Mouse (Mus musculus) layer of hippocampus, adult 9-11 months (tissue): ENCODE measurements around the gene Rassf2.

ENCODE experiments used
- DNase-seq: peaks from one replicate; pipeline ENCODE4 v3.0.0; 2022

Gene Rassf2

DNA sequence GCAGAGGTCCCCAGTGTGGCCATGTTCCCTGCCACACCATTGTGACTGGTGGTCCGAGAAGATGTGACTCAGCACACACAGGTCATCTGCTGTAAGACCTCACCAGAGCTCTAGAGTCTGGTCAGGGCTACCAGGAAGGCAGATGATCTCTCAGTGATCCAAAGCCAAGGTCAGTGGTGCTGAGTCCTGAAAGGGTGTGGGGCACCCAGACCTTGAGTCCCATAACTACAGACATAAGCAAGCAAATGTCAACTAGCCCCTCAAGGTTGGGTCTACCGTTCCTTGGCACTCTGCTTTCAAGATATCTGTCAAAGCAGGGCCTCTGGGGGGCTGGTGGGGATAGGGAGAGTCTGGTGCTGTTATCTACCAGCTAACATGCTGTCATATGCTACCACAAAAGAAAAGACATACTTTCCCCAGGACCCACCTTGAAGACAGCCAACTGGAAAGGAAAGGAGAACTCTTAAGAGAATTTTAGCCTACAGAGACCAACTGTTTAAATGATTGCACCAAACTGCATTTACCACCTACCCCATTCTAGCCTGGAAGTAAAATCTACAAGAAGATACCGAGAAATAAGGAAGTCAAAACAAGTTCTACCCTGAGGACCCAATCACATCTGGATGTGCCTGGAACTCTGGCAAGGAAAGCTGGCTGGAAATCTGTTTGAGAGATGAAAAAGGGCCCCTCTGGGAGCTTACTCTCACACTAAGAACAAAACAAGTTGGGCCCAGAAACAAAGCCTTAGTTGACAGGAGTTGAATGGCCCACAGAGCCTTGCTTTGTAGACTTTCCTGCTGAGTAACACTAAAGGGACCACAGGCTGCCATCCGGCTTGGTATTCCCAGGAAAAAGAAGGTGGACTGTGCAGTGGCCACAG, 4.8 kb upstream of the Rassf2 start:
- DNase-seq, result no peak

DNA sequence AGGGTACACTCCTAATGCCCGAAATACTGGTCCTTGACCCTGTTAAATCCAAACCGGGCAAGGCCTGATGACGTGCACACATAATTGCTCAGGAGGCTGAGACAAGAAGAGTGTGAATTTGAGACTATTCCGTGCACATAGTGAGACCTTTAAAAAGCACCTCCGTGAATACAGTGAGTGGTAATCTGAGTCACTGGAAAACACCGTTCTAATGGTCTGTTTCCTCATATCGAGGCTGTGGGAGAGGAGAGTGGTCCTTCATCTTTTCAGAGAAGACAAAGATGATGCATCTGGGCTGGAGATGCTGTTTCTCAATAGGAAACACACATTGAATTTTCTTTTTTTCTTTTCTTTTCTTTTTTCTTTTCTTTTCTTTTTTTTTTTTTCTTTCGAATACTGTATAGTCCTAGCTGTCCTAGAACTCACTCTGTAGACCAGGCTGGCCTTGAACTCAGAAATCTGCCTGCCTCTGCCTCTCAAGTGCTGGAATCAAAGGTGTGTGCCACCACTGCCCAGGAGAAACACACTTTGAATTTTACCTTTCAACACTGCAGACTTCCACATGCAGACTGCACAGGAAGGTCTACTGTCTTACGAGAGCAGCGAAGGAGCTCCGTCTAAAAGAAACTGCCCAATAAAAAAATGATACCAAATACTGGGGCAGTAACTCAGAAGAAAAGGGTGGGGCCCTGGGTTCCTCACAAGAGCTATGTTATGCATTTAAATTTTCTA, 1.5 kb upstream of the Rassf2 start:
- no peak for DNase-seq

DNA sequence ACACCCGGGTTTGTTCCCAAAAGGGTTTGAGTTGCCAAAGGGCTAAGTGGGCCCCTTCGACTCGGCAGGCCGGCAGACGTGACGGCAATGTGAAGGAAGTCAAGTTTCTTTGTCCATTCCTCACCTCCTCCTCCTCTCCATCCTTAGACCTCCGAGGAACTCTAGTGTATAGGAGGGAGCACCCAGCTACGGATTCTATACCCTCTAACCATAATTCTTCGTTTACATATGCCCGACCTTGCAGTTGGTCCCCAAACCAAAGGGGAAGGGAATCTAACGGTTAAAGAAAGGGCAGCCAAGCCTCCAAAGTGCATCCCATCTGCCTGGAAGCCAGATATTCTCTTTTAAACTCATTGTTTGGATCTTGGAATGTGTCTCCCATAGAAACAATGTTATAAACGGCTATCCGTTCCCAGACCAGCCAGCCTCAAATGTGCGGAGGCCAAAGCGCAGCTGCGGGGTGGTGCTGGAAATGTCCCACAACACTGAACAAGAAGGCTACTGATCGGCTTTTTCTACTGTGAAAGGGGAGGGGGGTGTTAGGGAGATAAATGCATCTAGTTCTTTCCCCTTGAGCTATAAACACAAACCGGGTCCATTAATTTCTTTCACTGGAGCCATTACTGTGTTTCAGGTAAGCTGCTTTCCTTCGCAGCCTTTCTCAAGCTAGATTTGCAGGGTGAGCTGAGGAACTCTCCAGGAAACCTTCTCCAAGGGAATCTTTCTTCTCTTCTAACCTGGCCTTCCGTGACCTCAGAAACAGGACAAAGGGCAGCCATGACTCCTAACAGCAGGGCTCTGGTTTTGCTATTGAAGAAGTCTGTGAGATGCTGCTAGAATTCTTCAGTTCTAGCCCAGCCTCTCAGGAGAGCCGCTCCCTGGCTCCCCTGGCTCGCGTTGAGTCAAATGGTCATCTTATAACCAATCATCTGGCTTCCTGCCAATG, 633 bp upstream of the Rassf2 start:
- peak; percentile 71 for DNase-seq

DNA sequence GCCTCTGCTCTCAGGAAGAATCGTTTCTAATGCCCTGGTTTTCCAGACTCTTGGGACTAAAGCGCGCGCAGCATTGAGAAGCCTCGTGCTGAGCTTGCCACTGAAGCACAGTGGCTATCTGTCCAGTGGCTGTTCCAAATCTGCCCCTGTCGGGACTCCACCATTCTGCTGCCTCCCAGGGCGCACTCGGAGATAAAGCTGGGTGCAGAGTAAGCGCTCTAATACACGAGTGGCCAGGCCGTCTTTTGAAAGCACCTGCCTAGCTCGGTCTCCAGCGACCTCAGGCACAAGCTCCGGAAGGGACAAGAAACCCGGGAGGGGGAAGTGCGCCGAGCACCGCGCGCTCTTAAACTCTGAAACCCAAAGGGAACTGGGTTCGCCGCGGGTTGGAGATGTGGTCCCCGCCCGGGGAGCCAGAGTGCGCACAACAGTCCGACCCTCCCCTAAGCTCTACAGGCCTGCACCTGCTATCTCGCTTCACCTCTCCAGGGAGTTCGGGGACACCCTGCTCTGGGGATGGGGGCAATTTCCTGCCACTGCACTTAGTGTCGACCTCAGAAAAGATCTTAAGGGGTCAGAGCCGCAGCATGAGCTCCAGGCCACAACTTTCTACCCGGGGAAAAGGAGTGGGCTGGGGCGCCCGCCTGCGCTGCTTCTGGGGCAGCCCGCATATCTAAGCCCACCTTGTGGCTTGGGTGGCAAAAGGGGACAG, 1.0 kb downstream of the Rassf2 start:
- DNase-seq, result peak; percentile 58

DNA sequence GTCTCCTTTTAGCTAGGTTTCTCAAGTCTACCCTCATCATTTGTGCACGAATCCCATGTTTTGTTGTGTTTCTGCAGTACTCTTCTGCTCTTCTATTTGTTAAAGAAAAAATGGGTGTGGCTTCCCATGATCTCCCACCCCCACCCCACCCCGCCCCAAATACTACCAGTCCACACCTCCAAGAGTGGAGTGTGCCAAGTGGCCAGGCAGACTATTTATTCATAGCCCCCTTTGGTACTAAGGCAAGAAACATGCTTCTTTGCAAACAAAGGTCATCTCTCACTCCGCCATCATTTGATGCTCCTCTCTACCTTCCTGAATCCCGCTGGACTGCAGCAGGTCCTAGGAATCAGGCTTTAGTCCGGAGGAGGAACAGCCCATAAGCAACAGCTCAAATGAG, 2.0 kb downstream of the Rassf2 start:
- DNase-seq, result no peak

DNA sequence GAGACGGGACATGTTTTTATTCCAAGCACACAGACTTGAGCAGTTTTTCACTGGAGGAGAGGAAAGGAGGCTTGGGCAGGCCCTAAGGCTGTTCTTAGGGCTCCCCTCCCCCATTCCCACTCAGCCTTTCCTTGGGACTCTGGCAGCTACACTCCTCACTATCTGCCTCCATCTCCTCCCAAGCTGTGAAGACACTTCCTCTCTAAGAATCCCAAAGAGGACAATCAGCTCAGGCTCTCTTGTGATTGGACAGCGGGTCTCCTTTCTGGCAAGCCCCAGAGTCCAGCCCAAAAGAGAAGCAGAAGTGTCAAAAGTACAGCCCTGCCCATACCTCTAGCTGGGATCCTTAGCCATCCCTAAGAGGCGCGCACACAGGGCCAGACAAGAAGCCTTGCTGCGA, 2.7 kb downstream of the Rassf2 start:
- peak; percentile 63 for DNase-seq

DNA sequence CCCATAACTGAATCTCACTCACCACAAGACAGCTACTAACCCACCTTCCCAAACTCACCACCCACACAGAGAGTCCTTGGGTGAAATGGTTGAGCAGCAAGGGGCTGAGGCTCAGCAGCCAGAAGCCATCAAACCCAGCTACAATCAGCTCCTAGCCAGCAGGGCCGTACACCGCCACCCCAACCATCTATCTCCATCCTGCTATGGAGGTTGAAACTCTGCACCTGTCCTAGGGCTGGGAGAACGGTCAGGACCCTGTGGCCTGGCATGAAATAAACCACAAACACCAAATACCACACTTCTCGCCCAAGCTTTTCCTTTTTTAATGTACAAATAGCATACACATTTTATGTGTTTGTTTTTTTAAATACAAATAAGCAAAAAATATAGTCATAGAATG, 6.0 kb downstream of the Rassf2 start:
- DNase-seq, result no peak

DNA sequence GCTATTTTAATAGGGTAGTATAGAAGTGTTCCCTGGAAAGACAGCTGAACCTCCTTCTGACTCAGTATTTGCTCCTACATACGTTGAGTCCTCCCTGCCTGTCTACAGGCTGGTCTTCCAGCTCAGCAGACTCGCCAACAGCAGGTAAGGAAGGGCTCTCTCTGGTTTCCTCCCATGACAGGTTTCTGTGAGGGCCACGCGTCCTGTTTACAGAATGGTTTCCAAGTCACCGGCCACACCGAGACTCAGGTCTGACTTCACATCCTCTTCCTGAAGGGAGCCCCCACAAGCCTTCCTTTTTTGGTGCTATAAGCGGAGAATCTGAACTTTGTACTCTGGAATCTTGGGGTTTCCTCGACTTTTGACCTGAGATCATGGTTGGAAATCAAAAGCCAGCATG, 7.4 kb downstream of the Rassf2 start:
- no peak for DNase-seq

DNA sequence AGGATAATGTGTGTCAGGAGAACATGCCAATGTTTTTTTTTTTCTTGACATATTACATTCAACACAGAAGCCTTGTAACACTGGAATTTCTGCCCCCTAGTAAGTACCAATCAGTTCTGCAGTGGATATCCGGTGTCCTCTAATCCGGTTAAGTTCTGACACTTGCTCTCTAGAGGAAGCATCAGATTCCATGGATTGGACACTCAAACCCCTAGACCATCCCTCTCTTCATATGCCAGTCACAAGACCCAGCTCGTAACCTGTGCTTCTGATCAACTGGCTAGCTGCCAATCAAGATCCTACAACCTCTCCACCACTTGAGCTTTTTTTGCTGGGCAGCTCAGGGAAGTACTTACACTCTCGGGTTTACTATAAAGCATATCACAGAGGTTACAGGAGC, 8.4 kb downstream of the Rassf2 start:
- no peak for DNase-seq

DNA sequence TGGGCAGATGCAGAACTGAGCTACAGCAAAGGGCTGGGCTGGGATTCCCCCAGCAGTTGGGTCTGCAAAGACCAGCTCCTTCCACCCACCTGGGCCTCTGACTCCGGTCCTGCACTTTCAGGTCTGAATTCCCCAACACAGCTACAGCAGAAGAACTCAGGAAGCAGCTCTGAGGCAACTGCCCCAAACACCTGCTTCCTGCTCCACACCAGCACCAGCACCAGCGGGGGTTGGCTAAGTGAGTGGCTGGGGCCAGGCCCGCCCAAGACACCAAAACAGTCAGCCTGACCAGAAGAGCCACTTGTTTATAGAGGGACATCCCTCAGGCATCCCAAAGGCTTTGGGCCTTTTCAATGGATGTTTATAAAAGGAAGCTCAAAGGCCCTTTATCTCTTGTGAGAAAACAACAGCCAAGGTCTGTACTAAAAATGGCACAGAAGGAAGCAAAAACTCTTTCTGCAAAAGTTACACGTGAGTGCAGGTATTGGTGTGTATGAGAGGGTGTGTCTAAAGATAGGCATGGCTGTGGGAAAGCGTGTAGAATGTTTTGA, 9.0 kb downstream of the Rassf2 start:
- no peak for DNase-seq

DNA sequence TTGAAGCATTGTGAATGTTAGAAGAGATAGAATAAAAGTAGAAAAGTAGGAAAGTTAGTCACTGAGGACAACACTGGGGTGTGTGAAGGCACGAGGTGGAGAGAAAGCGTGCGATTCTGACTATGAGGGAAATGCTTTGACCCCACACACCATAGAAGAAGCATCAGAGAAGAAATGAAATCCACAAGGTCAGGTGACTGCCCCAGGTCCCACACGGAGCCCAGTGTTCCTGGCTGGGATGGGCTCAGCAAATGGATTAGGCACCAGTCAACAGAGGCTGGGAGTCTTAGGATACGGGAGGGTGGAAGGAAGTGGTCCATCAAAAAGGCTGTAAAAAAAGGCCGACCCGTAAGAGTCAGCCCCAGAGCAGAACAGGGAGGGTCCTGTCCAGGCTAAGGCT, 9.6 kb downstream of the Rassf2 start:
- no peak for DNase-seq

DNA sequence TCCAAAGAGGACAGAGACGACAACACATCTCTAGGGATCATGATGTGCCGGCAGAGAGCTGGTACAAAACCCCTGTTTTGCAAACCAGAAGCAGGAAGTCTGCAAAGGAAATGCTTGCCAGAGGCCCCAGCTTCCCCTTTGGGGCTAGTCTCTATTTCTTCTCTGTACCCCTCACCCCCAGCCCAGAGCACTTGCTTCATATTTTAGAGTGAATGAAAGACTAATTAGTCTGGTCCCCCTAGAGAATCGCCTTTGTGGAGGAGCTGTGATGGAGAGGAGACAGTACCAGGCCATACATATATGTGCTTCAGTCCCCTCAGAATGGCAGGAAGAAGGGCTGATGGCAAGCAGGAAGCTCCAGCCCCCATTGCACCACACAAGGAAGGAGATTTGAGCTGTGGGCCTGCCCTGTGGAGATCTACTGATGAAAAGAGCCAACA, 10.7 kb downstream of the Rassf2 start:
- peak; percentile 69 for DNase-seq

DNA sequence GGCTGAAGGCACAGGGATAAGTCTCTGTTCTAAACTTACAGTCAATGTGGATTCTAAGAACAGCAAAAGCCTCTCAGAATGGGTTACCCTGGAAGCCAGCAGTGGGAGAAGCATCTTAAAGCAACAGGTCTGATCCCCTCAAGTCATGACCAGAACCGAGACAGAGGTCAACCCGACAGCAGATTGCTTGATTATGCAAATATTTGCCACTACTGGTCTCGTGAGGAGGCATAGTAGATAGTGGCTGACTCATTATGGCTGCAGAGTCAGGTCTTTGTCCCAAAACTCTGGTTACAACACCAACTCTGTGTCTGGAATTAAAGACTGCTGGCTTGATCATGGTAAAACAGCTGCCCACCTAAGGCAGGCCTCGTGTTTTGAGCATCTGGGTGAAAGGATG, 11.9 kb downstream of the Rassf2 start:
- no peak for DNase-seq

DNA sequence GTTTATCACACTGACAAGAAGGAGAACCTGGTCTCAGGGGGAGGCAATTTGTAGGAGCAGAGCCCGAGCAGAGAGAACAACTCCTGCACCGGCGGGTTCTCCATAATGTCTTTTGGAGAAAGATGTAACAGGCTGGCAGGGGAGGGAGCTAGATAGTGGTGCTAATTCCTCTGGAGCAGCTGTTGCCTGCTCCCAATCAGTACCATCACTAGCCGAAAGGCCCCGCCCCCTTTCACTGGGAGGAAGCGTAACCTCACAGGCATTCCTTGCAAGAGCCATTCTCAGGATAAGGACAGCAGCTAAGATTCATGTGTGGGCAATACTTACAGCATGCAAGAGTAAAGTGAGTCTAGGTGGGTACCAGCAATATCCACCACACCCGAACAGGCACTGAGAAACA, 12.4 kb downstream of the Rassf2 start:
- DNase-seq, result no peak

DNA sequence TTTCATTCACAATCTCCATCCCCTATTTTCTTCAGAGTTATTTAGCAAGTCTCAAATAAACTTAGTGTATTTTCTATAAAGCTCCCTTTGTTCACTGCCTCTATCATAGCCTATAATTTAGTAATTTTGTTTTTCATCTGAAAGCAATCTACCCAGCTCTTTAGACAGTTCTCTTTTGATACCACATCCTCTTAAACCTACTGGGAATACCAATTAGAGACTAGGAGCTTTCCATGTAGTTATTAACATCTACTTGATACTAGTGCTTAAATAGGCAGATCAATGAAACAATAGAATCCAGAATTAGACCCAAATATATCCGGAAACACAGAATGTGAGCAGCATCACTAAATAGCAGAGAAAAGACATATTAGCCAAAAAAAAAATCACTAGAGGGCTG, 14.0 kb downstream of the Rassf2 start:
- no peak for DNase-seq

DNA sequence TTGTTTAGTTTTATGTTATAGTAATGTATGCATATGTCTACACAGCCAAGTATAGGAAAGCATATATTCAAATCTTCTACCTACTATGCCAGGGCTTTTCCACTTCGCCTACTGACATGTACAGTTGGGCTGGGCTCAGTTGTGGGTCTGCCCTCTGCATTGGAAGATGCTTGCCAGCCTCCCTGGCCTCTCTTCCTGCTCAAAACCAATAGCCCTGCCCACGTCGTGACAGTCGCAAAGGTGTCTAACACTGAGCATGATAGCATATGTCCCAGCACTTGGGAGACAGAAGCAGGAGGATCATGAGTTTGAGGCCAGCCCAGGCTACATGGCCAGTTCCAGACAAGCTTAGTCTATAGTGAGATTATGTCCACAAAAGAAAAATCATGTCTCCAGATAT, 16.9 kb downstream of the Rassf2 start:
- no peak for DNase-seq

DNA sequence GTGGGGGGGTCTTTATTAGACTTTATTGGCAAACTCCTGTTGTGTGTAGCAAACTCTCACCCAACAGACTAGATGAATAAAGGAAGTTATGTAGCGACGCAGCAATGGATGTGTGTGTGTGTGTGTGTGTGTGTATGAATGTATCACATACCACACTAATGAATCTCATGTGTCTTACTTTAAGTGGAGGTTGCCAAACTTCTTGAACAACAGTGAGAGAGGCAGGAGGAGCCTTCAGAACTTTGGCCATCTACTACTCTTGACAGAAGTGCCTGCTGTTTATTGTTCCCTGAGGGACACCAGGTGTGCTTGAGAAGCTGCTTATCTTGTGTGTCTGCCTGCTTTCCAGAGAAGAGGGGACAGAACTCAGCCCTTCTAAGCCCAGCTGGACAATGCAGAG, 19.3 kb downstream of the Rassf2 start:
- no peak for DNase-seq

DNA sequence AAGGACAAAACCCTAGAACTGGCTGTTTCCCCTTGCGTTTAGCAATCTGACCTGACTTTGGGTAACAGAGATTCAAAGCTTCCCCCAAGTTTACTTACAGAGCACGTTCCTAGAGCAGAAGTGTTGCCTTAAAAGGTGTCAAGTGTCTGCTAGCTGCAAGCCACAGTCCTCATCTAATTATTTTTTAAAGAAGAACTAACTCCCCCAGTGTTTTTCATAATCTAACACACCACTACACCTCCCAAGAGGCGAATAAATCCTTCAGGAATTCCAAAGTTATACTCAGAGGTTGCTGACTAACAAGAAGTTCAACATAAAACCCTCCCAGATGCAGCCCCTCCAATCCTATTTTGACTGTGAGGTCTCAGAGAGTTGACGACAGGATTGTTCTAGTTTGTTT, 21.9 kb downstream of the Rassf2 start:
- DNase-seq, result no peak

DNA sequence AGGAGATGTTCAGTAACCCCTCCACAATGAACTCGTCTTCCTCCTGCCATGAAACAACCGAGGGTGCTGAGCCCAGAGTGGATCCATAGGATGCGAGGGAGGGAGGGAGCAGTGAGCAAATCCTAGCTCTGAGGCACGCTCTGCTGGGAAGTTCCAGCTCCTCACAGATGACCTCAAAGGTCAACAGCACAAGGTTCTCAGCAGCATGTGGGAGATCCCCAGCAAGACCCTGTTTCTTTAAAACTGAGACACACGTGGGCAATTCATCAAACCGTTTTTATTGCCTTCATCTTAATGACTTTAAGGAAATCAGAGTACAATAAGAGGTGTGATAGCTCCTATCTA, 22.6 kb downstream of the Rassf2 start:
- DNase-seq, result no peak

DNA sequence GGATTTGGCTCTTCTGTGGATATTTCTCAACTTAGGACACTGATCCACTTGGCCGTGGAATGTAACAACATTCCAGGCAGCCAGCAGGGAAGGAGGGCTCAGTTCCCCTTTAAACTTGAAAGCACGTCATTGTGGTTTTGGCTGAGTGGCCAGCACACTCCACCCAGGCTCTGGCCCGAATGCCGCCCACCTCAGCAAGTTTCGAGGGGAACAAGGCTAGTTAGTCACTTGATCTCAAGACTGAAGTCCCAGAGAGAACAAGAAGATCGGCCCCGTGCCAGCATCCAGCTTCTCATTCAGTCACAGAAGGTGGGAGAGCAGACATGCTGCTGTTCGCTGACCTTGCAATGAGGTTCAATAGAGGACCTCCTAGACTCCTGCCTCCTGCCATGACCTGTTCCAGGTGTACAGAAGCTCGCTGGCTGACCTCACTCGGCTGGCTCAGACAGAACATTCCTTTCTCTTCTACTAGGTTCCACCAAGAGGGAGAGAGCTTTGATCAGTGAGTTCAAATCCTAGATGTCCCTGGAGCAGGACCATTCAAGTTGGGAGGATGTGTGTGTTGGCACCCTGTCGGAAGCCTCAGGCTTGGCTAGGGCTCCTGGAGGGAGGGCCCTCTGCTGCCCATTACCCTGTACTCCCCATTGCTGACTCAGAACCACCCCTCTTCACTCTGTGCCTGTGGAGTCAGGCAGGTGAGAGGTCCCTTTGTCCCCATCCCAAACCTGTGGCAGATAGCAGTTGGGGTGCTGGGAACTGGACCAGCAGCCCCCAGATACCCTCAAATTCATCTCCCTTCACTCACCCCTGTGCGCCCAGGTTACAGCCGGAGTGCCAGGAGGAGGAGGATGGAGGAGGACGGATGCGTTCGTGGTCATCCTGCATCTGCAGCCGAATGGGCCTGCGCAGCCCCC, 23.2 kb downstream of the Rassf2 start:
- peak; percentile 89 for DNase-seq

DNA sequence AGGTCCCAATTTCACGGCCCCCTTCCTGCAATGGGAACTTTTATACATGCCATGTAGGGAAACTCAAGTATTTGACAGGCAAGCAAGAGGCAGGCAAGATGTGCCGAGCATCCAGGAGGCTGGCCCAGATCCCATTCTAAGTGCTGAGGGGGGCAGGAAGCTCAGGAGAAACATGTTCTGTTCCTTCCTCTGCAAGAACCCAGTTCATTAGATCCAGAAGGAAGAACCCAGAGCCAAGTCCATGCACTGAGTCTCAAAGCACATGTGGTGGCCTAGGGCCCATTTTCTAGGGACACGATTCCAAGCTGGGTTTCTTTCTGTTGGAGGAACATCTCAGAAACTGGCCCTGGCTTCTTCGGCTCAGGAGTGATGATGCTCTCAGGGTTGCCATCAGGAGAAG, 24.6 kb downstream of the Rassf2 start:
- no peak for DNase-seq
